Mouse (Mus musculus): ENCODE measurements around the gene Reg4. TPM values are rescaled to one million over a fixed set of nuclear protein-coding genes. Genes with fewer than 3 reads are reported as not detected.

Reg4 gene
- total and polyA plus RNA-seq, 2 experiments from 2014 or later: not detected

GRCm38 (mm10) chr3:98261415-98261814 is 39.5 kb downstream of the Reg4 start:
- no peak overlapping the region for H3K27ac ChIP-seq (ENCODE audit: low read depth, low read length)
- no peak overlapping the region for H3K4me2 ChIP-seq (ENCODE audit: low read depth)
- DNase-seq (no peak), ATAC-seq (no peak)
- no peak overlapping the region for H3K9ac ChIP-seq
- no peak overlapping the region for H3K4me3 ChIP-seq (ENCODE audit: low read depth, low read length)
- no peak for TF ChIP-seq CTCF (IDR thresholded peaks at IDR 0.05; ENCODE audit: low read depth)
- no peaks in the 10 kb centered on the region for H3K9me3 ChIP-seq (ENCODE audit: low read length)
- WGBS: over 99% methylated on average over 4 of the region's 4 CpGs
- H3K27me3 ChIP-seq (ENCODE audit: insufficient read depth, low read length): no peaks in the 10 kb centered on the region
- H3K4me1 ChIP-seq (ENCODE audit: insufficient read depth): no peaks in the 10 kb centered on the region
- no peaks in the 10 kb centered on the region for H3K36me3 ChIP-seq (ENCODE audit: insufficient read depth)

GRCm38 (mm10) chr3:98262133-98262532 is 40.2 kb downstream of the Reg4 start:
- WGBS: 99% methylated on average over 2 of the region's 2 CpGs
- Histone ChIP-seq H3K9ac (no peak overlapping the region), H3K27me3 (ENCODE audit: insufficient read depth, low read length) (no peaks in the 10 kb centered on the region), H3K9me3 (ENCODE audit: low read length) (no peaks in the 10 kb centered on the region), H3K4me3 (ENCODE audit: low read depth, low read length) (no peak overlapping the region), H3K4me1 (ENCODE audit: insufficient read depth) (no peaks in the 10 kb centered on the region), H3K36me3 (ENCODE audit: insufficient read depth) (no peaks in the 10 kb centered on the region), H3K4me2 (ENCODE audit: low read depth) (no peak overlapping the region), H3K27ac (ENCODE audit: low read depth, low read length) (no peak overlapping the region)
- DNase-seq (no peak), ATAC-seq (no peak)
- no peak for TF ChIP-seq CTCF (IDR thresholded peaks at IDR 0.05; ENCODE audit: low read depth)

- Histone ChIP-seq H3K9me3 (ENCODE audit: low read length) (no peaks in the 10 kb centered on the region), H3K4me1 (ENCODE audit: insufficient read depth) (no peaks in the 10 kb centered on the region), H3K4me2 (ENCODE audit: low read depth) (no peak overlapping the region), H3K27me3 (ENCODE audit: insufficient read depth, low read length) (no peaks in the 10 kb centered on the region), H3K36me3 (ENCODE audit: insufficient read depth) (no peaks in the 10 kb centered on the region), H3K27ac (ENCODE audit: low read depth, low read length) (no peak overlapping the region), H3K9ac (no peak overlapping the region), H3K4me3 (ENCODE audit: low read depth, low read length) (no peak overlapping the region)
- TF ChIP-seq CTCF (IDR thresholded peaks at IDR 0.05; ENCODE audit: low read depth): no peak
- ATAC-seq (peak; percentile 34), DNase-seq (no peak)
- 6% methylated on average over 6 of the region's 6 CpGs for WGBS
These were observed 45.3 kb downstream of the Reg4 start for GRCm38 (mm10) chr3:98267249-98267651.

- H3K36me3 ChIP-seq (ENCODE audit: insufficient read depth): no peaks in the 10 kb centered on the region
- no peaks in the 10 kb centered on the region for H3K9me3 ChIP-seq (ENCODE audit: low read length)
- H3K4me1 ChIP-seq (ENCODE audit: insufficient read depth): no peaks in the 10 kb centered on the region
- no peaks in the 10 kb centered on the region for H3K27me3 ChIP-seq (ENCODE audit: insufficient read depth, low read length)
- TF ChIP-seq CTCF (IDR thresholded peaks at IDR 0.05; ENCODE audit: low read depth): no peak
- H3K27ac ChIP-seq (ENCODE audit: low read depth, low read length): no peak overlapping the region
- no peak overlapping the region for H3K4me2 ChIP-seq (ENCODE audit: low read depth)
- H3K9ac ChIP-seq: no peak overlapping the region
- DNase-seq (no peak), ATAC-seq (peak; percentile 34; the same call in 1 of the 2 replicates)
- no peak overlapping the region for H3K4me3 ChIP-seq (ENCODE audit: low read depth, low read length)
- WGBS: 58% methylated on average over 11 of the region's 11 CpGs
These were observed 51.9 kb downstream of the Reg4 start for GRCm38 (mm10) chr3:98273623-98274398.

- ATAC-seq (no peak), DNase-seq (no peak)
- Histone ChIP-seq H3K4me2 (ENCODE audit: low read depth) (no peak overlapping the region), H3K4me3 (ENCODE audit: low read depth, low read length) (no peak overlapping the region), H3K4me1 (ENCODE audit: insufficient read depth) (no peaks in the 10 kb centered on the region), H3K27ac (ENCODE audit: low read depth, low read length) (no peak overlapping the region), H3K27me3 (ENCODE audit: insufficient read depth, low read length) (no peaks in the 10 kb centered on the region), H3K36me3 (ENCODE audit: insufficient read depth) (no peaks in the 10 kb centered on the region), H3K9me3 (ENCODE audit: low read length) (no peaks in the 10 kb centered on the region), H3K9ac (no peak overlapping the region)
- no peak for TF ChIP-seq CTCF (IDR thresholded peaks at IDR 0.05; ENCODE audit: low read depth)
- WGBS: 79% methylated on average over 4 of the region's 4 CpGs
These were observed 57.7 kb downstream of the Reg4 start for GRCm38 (mm10) chr3:98279682-98280081.

- DNase-seq (peak; percentile 8), ATAC-seq (peak; percentile 28)
- no peak within 1 kb of the TSS; the same call in 1 of the 2 replicates for H3K4me2 ChIP-seq (ENCODE audit: low read depth)
- H3K27ac ChIP-seq (ENCODE audit: low read depth, low read length): no peak within 1 kb of the TSS
- no peaks in the 10 kb centered on the region for H3K36me3 ChIP-seq (ENCODE audit: insufficient read depth)
- no peak within 1 kb of the TSS for H3K4me3 ChIP-seq (ENCODE audit: low read depth, low read length)
- H3K27me3 ChIP-seq (ENCODE audit: insufficient read depth, low read length): no peaks in the 10 kb centered on the region
- no peak for TF ChIP-seq CTCF (IDR thresholded peaks at IDR 0.05; ENCODE audit: low read depth)
- no peaks in the 10 kb centered on the region for H3K9me3 ChIP-seq (ENCODE audit: low read length)
- H3K4me1 ChIP-seq (ENCODE audit: insufficient read depth): no peaks in the 10 kb centered on the region
- 62% methylated on average over 14 of the region's 14 CpGs for WGBS
- no peak within 1 kb of the TSS for H3K9ac ChIP-seq
These were observed 58.4 kb downstream of the Reg4 start, which contains the start of gene Hmgcs2 for GRCm38 (mm10) chr3:98280204-98280932. TSS of gene Hmgcs2 (plus strand) at chr3:98280435.
